Mouse (Mus musculus) spleen, postnatal 4 days (tissue): ENCODE measurements at regions not wholly inside any gene's neighbourhood (a gene's known extent, or its start where the extent isn't known, plus 50 kb on each side); places are given as distances from the start of the nearest gene placed in this dataset.
"Not testable (repeated sequence)": the region's sequence is repeated elsewhere in the genome, so short reads cannot be mapped to it uniquely, and the experiment has no call there.

Experiments
- DNase-seq, 2 experiments: peaks; one replicate each; pipeline ENCODE4 v3.0.0; 2022; ENCODE audit warnings: low spot score in 2 of 2

- no peak for DNase-seq
These were observed 244.0 kb upstream of the Tusc1 start for GRCm38 (mm10) chr4:93579343-93579742.

DNA sequence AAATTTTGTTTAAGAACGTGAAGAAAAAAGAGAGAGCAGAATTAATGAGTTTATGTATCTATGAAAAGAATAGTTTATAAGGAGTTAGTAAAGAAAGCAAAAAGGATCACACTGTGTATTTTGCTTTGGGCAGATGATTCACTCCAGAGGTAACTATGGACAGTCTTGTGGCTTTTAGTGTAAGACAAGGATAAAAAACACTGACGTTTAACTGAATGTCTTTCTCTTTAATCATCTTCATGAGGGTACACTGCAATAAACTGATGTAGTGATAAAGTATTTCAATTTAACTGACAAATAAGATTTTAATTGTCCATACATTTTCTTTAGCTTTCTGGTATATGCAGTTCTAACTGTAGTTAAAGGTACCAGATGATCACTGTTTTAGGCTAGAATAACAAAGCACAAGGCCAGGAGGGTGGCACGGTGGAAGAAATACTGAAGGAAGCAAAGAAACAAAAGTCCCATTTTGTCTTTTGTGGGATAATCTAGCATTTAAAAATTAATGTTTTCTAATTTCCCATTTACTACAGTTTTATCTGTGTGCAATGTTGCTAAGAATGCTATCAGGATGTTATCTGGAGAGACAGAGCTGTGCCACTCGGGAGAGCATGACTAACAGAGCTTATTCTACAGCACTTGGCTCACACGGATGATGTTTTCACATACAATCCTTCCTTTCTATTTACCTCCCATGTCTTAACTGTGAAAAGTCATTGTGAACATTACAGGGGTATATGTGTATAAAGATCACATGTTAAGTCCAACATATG, 232.4 kb upstream of the Tusc1 start:
- no peak for DNase-seq

- DNase-seq = peak in 1 of 2 experiments; percentile 58
These were observed 220.8 kb upstream of the Tusc1 start for GRCm38 (mm10) chr4:93555787-93556760.

GRCm38 (mm10) chr4:93555181-93555580, 219.9 kb upstream of the Tusc1 start:
- not testable (repeated sequence) for DNase-seq

- DNase-seq = no peak
These were observed 217.3 kb upstream of the Tusc1 start for GRCm38 (mm10) chr4:93552489-93553160.

- DNase-seq = no peak
These were observed 215.8 kb upstream of the Tusc1 start for GRCm38 (mm10) chr4:93551086-93551485.

DNA sequence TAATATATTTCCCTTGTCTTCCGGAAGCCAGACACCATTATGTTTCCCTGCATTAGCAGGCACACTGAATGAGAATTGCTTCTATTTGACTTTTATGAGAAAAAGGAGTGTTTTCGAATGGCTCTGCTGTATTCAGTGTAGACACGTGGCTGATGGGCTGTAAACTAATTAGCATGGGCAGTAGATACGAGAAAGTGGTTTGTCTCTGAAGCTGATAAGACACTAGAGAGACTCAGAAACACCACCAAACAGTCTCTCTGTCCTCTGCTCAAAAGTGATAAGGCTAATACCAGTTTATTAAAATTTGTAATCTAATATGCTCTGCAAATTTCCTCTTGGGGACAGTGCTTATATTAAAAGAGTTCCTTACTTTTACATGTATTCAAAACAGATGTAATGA, 205.3 kb upstream of the Tusc1 start:
- no peak for DNase-seq

DNA sequence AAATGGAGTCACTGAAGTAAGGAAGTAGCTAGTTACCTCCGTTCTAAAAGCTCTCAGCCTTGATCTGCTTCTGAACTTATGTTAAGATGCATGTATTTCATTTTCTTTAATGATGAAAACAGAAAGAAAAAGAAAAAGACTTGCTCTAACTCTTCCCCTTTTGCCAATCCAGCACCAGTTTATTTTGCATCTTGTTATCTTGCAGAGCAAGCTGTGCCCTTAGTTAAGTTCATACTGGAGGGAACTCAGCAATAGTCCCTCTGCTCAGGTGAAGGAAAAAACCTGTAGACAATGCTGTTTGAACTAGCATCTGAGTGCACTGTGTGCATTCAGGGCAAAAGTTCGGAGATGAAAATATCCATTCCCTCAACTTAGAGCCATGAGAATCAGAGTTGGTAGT, 192.1 kb upstream of the Tusc1 start:
- no peak for DNase-seq

GRCm38 (mm10) chr4:93520454-93521100, 185.3 kb upstream of the Tusc1 start:
- DNase-seq = no peak

DNA sequence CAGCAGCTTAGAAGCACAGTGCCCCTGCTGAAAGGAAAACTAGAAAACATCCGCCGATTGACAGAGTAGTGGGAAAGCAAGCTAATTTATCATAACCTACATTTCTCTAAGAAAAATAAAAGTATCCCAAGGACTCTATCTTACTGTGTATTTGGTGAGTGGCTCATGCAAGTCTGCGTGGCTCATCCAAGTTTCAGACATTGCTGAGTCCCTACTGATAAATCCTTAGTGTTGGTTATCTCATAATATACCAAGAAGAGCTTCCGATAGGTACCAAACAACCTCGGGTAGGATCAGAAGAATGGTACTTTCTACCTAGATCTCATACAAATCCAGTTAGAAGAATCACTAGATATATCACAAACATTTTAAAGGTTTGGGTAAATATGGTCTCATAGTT, 183.6 kb upstream of the Tusc1 start:
- DNase-seq = no peak

DNA sequence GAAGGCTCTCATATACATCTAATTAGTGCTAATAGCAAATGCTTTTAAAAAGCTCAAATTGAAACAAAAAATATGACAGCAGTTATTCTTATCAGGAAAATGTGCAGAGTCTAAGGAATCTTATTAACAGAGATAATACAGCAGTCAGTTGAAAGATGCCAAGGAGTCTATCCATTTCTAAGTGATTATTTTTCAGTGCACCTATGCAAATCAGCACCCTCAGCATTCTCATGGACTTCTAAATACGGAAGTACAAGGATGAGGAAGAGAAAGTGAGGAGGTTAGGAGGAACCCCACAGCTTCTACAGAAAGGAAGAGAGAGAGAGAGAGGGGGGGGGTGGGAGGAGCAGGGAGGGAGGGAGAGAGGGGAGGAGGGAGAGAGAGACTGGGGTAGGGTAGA, 175.5 kb upstream of the Tusc1 start:
- DNase-seq = no peak

GRCm38 (mm10) chr4:93496871-93497270, 161.6 kb upstream of the Tusc1 start:
- DNase-seq = peak in 1 of 2 experiments; percentile 21

DNA sequence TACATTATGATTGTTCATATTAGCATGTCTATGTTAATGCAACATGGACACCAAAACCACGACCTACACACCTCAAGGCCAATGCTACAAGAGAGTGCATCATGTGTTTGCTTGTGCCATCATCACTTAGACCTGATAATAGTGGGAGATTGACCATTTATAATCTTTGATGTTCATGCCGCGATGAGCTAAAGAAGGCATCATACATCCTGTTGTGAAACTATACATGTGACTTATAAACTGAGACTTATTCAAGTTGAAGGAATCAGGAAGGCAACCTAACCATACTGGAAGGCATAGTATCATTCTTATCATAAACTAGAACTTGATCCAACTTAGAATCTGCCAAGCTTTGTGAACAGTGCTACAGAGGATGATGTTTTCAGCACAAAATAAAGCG, 159.0 kb upstream of the Tusc1 start:
- DNase-seq = no peak

DNA sequence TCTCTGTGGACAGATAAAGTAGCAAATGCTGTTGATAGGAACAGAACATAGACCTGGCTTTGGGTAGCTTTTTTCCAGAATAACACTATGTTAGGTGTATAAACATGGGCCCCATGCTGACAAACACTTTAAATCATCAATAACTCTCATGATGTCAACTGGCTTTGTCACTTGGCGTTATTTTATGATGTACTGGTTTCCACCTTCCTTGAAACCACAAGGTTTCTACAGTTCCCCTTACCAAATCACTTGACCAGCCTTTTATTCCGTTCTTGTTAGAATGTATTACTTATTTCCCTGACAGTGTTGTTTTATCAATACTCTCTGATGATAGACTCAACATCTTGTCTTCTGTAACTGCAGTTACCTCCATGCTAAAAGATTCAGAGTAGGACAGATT, 158.6 kb upstream of the Tusc1 start:
- no peak for DNase-seq

DNA sequence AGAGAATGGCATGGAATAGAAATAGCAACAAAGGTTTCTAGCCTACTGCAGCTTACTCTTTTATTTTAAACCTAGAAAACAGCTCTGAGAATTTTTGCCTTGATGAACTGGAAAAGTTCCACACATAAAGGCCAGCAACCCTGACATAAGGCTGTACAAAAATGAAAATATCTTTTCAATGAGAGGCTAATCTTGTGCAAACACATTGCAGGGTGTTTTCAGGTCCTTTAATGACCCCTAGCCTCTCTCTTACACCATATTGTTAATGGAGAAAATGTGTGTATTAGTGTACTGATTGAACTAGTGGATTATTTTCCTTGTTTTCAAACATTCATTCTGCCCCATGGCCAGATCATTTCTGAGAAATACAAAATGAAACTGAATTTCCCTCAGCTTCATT, 158.0 kb upstream of the Tusc1 start:
- DNase-seq = no peak

- no peak for DNase-seq
These were observed 153.3 kb upstream of the Tusc1 start for GRCm38 (mm10) chr4:93488570-93488969.

DNA sequence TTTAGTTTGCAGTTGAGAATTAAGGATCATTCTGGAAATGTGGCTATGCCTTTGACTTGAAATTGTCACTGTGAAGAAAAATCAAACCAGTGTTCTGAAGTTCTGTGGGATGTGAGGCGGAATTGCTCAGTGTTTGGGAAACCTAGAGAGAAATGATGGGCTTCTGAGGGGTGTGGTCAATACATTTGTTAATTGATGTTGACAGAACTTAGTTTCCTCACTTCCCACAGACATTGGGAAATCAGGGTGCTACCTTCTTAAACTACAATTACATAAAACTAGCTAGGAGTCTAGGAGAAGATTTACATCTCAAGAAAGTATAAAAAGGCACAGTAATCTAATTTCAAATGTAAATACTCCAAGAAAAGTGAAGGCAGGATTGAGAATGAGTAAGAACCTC, 151.1 kb upstream of the Tusc1 start:
- DNase-seq = no peak

- DNase-seq = no peak
These were observed 145.9 kb upstream of the Tusc1 start for GRCm38 (mm10) chr4:93481247-93481646.

DNA sequence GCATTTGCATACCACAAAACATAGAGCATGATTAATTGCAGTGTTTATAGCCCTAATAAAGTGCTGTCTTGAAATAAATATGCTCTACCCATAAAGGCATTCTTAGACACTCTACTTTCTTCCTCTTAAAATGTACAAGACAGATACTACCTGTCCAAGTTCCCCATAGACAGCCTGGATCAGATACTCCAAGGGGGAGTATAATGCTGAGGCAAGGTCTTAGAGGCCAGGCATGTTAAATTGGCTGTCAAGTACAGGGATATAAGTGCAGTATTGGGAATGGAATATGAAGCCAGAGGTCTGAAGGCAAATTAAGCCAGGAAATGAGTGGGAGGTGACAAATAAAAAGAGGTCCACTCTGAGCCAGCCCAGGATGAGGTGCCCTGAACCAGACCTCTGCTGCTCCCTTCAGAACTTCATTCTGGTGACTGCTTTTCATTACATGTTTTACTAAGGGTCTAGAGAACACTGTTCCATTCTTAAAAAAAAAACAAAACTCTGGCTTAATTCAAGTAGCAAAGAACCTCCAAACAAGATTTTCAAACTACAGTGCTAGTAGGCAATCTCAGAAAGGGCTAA, 142.0 kb upstream of the Tusc1 start:
- no peak for DNase-seq

GRCm38 (mm10) chr4:93467998-93468397, 132.7 kb upstream of the Tusc1 start:
- DNase-seq = no peak

DNA sequence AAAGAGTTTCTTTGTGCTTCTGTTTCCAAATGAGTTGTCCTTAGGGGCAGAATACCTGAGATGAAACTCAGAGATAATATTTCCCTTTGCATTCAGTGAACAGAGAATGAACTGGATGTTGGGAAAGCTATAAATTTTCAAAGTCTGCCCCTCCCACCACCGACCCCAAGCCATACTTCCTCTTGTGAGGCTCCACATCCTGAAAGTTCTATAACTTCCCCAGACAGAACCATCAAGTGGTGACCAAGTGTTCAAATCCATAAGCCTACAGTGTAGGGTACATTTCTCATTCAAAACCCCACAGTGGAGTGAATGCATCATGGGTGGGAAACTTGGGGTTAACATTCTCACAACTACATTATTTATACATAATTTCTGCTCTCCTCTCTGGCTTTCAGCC, 132.1 kb upstream of the Tusc1 start:
- no peak for DNase-seq
